Mouse (Mus musculus) bone marrow macrophage, adult 2 months (primary cell): ENCODE results near the gene Tsga13. TPM values are rescaled to one million over a fixed set of nuclear protein-coding genes. Genes with fewer than 3 reads are reported as not detected.
A peak's percentile ranks its signal among the peaks of the same experiment; 100 is the strongest.

Source experiments
- H3K27ac ChIP-seq: 2 replicates; pipeline ENCODE4 v1.5.1; 2012; ENCODE audit warnings: low read depth, low read length; ENCODE audit not compliant: insufficient read depth
- H3K4me1 ChIP-seq: 2 replicates; pipeline ENCODE4 v1.6.1; 2012; ENCODE audit warnings: low read length; ENCODE audit not compliant: control insufficient read depth, insufficient read depth
- H3K4me3 ChIP-seq: 2 replicates; pipeline ENCODE4 v1.5.1; 2012; ENCODE audit warnings: mild to moderate bottlenecking, low read length, moderate library complexity; ENCODE audit not compliant: insufficient read depth
- CTCF ChIP-seq: IDR thresholded peaks from 2 replicates; pipeline ENCODE4 v1.5.1; 2012; ENCODE audit warnings: low read depth, mild to moderate bottlenecking, low read length, moderate library complexity
- POLR2A ChIP-seq: IDR thresholded peaks from 2 replicates; pipeline ENCODE4 v1.6.1; 2012; ENCODE audit warnings: mild to moderate bottlenecking, low read depth, low read length, borderline replicate concordance
- polyA plus RNA-seq: library from polyadenylated mRNA; stranded (reverse); fragments of >200 nt; gene quantifications from 2 replicates; pipeline ENCODE4 v1.2.4, GENCODE M21; 2012; ENCODE audit not compliant: missing spikeins, insufficient read depth, insufficient read length

The Tsga13 gene
- polyA plus RNA-seq, 1 experiment, result not detected

DNA sequence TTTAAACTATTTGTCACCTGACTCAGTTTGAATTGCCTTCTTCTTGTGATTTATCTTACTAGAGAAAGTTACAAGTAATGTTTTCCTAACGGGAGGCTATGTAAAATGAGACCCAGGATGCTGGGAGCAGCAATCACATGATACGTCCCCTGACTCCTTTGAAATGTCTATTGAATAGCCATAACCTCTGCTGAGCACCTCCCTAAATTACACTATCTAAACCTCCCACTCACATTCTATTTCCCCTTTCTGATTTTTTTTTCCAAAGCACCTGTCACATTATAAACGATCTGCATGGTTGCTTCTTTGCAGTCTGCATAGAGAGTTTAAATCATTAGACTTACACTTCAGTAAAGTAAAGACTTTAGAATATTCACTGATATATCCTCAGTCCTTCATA is 11.3 kb downstream of the Tsga13 start:
- Histone ChIP-seq H3K4me1 (no peaks in the 10 kb centered on the region), H3K27ac (no peak overlapping the region), H3K4me3 (no peak overlapping the region)
- TF ChIP-seq CTCF, result no peak
- no peak for TF ChIP-seq POLR2A

DNA sequence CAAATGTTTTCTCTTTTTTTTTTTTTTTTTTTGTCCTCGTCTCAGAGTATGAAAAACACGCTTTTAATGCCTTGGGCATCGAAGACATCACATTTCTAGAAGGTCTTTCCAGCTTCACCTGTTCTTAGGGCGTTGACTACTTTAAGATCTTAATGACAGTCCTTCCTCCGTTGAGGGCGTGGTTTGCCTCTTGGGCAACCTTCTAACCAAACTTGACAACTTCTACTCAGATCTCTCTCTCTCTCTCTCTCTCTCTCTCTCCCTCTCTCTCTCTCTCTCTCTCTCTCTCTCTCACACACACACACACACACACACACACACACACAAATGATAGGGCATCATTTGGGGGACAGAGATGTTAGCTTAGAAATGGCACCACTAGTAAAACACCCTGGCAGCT is 17.9 kb downstream of the Tsga13 start:
- no peak overlapping the region for H3K27ac ChIP-seq
- no peak overlapping the region for H3K4me3 ChIP-seq
- peaks cover 7% of the 10 kb centered on the region for H3K4me1 ChIP-seq
- TF ChIP-seq CTCF (no peak), POLR2A (no peak)

DNA sequence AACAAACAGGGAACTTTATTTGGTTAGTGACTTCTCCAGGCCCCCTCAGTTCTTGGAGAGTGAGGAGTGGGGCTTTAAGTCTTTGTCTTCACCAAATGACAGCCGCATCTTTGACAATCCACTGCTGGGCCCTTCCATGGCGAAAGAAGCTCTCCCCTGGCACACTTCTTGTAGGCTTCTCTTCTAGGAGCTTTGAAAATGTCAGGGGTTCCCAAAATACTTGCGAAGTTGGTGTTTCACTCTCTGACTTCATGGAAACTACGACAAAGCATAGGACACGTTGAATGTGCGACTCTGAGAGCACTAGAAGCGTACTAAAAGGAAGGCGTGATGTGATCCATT is 18.4 kb downstream of the Tsga13 start:
- TF ChIP-seq CTCF, result no peak
- TF ChIP-seq POLR2A, result no peak
- peak overlapping the region; percentile 33; the same call in 1 of the 2 replicates for H3K4me3 ChIP-seq
- H3K27ac ChIP-seq, result no peak overlapping the region
- H3K4me1 ChIP-seq, result peaks cover 7% of the 10 kb centered on the region

DNA sequence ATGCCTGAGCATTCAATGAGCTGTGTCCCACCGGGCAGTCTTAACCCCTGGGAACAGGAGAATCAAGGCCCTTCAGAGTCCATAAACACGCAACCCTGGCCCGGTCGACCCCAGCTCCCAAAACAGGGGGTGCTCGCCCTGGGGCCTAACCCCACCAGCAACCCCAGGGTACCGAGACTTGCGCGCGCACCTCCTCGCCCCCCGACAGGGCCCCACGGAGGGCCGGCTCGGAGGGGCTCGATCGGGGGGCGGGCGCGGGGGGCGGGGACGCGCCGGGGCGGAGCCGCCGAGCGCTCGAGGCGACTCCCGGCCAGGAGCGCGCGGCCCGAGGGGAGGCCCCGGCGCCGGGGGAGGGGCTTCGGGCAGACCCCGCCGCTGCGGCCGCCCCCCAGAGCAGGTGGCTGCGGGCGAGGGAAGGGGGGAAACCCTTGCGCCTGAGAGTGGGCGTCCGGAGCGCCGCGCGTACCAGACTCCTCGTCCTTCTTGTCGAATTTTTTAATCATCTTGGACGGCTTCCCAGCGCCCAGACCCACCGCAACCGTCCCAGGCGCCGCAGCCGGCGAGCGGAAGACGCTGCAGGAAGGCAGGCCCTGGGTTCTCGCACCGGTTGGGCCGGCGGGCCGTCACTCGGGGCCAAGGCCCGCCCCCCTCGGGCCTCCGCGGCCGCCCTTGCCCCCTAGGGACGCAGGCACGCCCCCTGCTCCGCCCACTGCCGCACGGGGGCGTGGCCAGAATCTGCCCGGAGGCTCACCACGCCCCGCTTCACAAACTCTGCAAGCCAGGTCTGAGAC is 19.0 kb downstream of the Tsga13 start, which contains the start of gene Copg2:
TSS of gene Copg2 (minus strand) at position 600 of the 791 bp plus-strand sequence.
- Histone ChIP-seq H3K4me1 (peaks cover 7% of the 10 kb centered on the region), H3K4me3 (peak within 1 kb of the TSS; percentile 95), H3K27ac (peak within 1 kb of the TSS; percentile 72)
- no peak for TF ChIP-seq POLR2A
- TF ChIP-seq CTCF, result no peak

DNA sequence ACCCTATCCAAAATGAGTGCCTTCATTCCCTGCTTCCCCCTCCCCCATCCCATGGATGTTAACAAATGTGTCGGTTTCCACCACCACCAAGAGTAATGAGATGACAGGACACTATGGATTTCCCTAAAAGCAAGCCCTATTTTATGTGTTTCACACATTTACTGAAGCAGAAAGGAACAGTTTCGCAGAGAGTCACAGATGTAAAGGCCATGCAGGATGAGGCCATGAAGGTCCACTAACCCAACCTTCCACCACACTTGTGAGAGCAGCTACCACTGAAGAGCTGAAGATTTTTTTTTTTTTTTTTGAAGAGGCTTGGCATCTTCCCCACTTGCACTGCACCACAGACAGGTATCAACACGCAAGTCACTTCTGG is 19.6 kb downstream of the Tsga13 start:
- TF ChIP-seq CTCF (no peak), POLR2A (no peak)
- H3K4me3 ChIP-seq, result peak overlapping the region; percentile 95
- peaks cover 7% of the 10 kb centered on the region for H3K4me1 ChIP-seq
- no peak overlapping the region for H3K27ac ChIP-seq

DNA sequence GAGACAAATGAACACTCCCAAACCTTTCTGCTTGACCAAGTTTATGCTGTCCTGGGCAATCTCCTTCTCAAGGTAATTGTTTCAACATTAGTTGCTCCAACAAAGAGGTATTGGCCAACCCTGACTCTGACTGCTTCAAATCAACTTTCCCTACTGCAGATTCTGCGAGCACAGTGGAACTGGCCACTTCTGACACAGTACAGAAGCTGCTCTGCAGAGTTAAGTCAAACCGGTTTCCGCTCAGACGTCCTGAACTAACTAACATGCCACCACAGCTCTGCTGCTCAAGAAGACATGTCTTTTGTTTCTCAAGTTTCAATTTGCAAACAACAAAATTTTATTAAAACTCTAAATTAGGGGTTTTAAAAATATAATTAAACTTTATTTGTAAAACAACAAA is 22.3 kb downstream of the Tsga13 start:
- no peak for TF ChIP-seq CTCF
- TF ChIP-seq POLR2A, result no peak

DNA sequence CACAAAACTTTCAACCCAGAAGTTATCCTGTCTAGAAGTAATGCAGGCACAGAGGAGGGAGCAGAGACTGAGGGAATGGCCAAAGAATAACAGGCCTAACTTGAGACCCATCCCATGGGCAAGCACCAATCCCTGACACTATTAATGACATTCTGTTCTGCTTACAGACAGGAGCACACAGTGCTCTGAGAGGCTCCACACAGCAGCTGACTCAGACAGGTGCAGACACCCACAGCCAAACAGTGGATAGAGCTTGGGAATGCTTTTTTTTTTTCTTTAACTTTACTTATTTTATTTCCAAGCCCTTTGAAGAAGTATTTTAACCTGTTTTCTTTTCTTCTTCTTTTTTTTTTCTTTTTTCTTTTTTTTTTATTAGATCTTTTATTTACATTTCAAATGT is 23.6 kb downstream of the Tsga13 start:
- H3K27ac ChIP-seq, result no peak overlapping the region
- H3K4me3 ChIP-seq, result no peak overlapping the region
- H3K4me1 ChIP-seq, result peaks cover 3% of the 10 kb centered on the region; the same call in 1 of the 2 replicates
- TF ChIP-seq POLR2A (no peak), CTCF (no peak)

More for the DNA sequence above, 22.3 kb downstream of the Tsga13 start:
- H3K4me1 ChIP-seq, result peaks cover 7% of the 10 kb centered on the region
- no peak overlapping the region for H3K4me3 ChIP-seq
- H3K27ac ChIP-seq, result no peak overlapping the region

DNA sequence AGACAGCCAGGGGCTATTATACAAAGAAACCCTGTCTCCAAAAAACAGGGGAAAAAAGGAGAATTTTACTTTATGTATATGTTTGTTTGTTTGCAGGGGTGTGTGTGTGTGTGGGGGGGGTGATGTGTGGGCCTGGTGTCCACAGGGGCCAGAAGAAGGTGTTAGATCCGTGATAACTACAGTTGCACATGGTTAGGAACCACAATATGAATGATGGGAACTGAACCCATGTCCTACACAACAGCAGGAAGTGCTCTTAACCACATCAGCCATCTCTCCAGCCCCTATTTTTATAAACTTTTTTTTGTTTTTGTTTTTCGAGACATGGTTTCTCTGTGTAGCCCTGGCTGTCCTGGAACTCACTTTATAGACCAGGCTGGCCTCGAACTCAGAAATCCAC is 30.5 kb downstream of the Tsga13 start:
- H3K4me3 ChIP-seq, result no peak overlapping the region
- H3K4me1 ChIP-seq, result 0 out of 2 replicates have a peak, but pooled peaks cover 2% of the 10 kb centered on the region
- TF ChIP-seq CTCF (no peak), POLR2A (no peak)
- H3K27ac ChIP-seq, result no peak overlapping the region

DNA sequence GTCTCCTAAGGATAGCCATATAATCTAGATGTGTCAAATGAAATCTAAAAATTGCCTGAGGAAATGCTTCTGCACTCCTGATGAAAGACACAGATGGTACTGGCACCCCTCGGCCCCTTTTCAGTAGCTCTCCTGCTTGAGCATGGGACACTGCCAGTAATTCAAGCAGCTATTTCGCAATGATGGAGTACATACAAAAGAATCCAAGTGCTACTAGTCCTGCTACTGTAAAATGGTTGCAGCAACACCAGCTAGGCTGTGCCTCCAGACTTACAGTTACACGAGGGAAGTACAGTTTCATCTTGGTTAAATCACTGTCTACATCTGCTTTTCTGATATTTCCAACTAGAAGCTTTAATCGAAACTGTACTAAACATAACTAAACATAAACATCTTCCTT is 31.9 kb downstream of the Tsga13 start:
- TF ChIP-seq POLR2A, result no peak
- Histone ChIP-seq H3K27ac (no peak overlapping the region), H3K4me3 (no peak overlapping the region), H3K4me1 (0 out of 2 replicates have a peak, but pooled peaks cover 2% of the 10 kb centered on the region)

DNA sequence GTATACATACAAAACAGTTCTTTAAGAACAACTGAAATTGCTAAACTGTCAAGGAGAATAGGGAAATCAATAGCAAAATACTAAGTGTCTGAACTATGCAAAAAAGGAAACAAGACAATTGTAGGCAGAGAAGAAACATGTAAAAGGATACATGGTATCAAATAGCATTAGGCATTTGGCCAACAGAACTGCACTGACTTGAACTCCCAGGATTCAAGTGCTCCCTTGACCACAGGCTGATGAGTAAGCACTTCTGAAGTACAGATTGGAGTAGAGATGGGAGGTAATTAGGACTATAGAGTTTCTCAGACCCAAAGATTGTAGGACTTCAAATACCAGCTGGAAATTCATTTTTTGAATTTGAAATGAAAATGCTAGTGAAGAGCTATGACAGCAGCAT is 38.7 kb downstream of the Tsga13 start:
- no peak overlapping the region for H3K27ac ChIP-seq
- no peak for TF ChIP-seq CTCF
- no peak overlapping the region for H3K4me3 ChIP-seq
- no peaks in the 10 kb centered on the region for H3K4me1 ChIP-seq

DNA sequence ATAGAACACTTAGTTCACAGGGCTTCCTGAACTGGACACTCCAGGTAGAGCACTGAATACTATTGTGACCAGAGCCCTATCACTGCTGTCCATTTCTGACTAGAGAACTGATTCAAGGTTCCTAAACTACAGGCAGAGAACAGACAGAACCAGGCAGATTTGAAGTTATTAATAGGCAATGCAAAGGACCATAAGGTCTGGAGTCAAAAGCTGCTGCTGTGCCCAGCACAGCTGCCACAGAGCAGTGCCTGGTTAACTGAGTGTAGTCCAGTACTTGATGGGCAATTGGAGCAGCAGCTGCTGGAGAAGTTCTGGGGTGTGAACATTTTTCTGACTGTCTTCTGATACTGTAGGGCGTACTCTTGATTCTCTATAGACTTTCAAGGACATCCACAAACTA is 48.9 kb downstream of the Tsga13 start:
- TF ChIP-seq POLR2A (no peak), CTCF (no peak)
- no peak overlapping the region for H3K4me3 ChIP-seq
- no peak overlapping the region for H3K27ac ChIP-seq
- no peaks in the 10 kb centered on the region for H3K4me1 ChIP-seq
